Mouse (Mus musculus): ENCODE results near the gene Mrpl1.

GRCm38 (mm10) chr5:96238797-96239196 lies 29.5 kb downstream of the Mrpl1 start:
- no peak for TF ChIP-seq CTCF (IDR thresholded peaks at IDR 0.05; ENCODE audit: control insufficient read depth, insufficient read depth, insufficient read length)
- no peak for TF ChIP-seq CEBPB (IDR thresholded peaks at IDR 0.05; ENCODE audit: low read depth)
- no peak for TF ChIP-seq MAX (IDR thresholded peaks at IDR 0.05)
- no peak for TF ChIP-seq MYOD1 (IDR thresholded peaks at IDR 0.05; ENCODE audit: control insufficient read depth, insufficient read length, low read depth)
- no peak for TF ChIP-seq USF1 (IDR thresholded peaks at IDR 0.05; ENCODE audit: low read depth)
